Mouse (Mus musculus) forebrain, embryonic 16.5 days (tissue): Measurements from ENCODE around the gene Spon1. TPM values are rescaled to one million over a fixed set of nuclear protein-coding genes. Genes with fewer than 3 reads are reported as not detected.

Source experiments
- ATAC-seq: fragments of 200-750 bp; cut with Nextera tagmentation; 2 replicates; pipeline ENCODE4 v1.8.0; 2017; ENCODE audit warnings: mild to moderate bottlenecking, moderate library complexity
- H3K27ac ChIP-seq: fragments of 300-500 bp; sonication (generic); 2 replicates; pipeline ENCODE4 v1.5.1; 2014; ENCODE audit warnings: low read length, control low read depth
- H3K27me3 ChIP-seq: fragments of 300-500 bp; sonication (generic); replicated peaks from 2 replicates; pipeline ENCODE4 v1.6.1; 2014; ENCODE audit warnings: low read length; ENCODE audit not compliant: control insufficient read depth, insufficient read depth
- H3K36me3 ChIP-seq: fragments of 300-500 bp; sonication (generic); 2 replicates; pipeline ENCODE4 v1.6.1; 2014; ENCODE audit not compliant: control insufficient read depth, insufficient read depth
- H3K4me1 ChIP-seq: fragments of 300-500 bp; sonication (generic); replicated peaks from 2 replicates; pipeline ENCODE4 v1.6.1; 2014; ENCODE audit warnings: low read length; ENCODE audit not compliant: control insufficient read depth, insufficient read depth
- H3K4me2 ChIP-seq: fragments of 300-500 bp; sonication (generic); 2 replicates; pipeline ENCODE4 v1.6.1; 2014; ENCODE audit warnings: mild to moderate bottlenecking, low read length, control low read depth
- H3K4me3 ChIP-seq: fragments of 300-500 bp; sonication (generic); replicated peaks from 2 replicates; pipeline ENCODE4 v1.5.1; 2014; ENCODE audit warnings: mild to moderate bottlenecking, low read length, control low read depth
- H3K9ac ChIP-seq: fragments of 300-500 bp; sonication (generic); replicated peaks from 2 replicates; pipeline ENCODE4 v1.6.1; 2014; ENCODE audit warnings: low read depth, low read length, control low read depth
- H3K9me3 ChIP-seq: fragments of 300-500 bp; sonication (generic); 2 replicates; pipeline ENCODE4 v1.6.1; 2016; ENCODE audit warnings: low read length; ENCODE audit not compliant: control insufficient read depth
- WGBS: fragments of 180-500 bp; shearing (Covaris S2); extraction: QIAGEN DNeasy Blood & Tissue Kit; methylation state at CpG from one replicate; pipeline ENCODE4 v1.1.7; 2014; 5-methylcytosine and 5-hydroxymethylcytosine counted together
- polyA plus RNA-seq: library from polyadenylated mRNA; unstranded; fragments of >200 nt; fragmentation: Nextera tagmentation; extraction: Ambion mirVana; gene quantifications from 2 replicates; pipeline ENCODE4 v1.2.1, GENCODE M21; 2015

Spon1 gene
- polyA plus RNA-seq, 1 experiment from 2014 or later = 19.3 TPM

DNA sequence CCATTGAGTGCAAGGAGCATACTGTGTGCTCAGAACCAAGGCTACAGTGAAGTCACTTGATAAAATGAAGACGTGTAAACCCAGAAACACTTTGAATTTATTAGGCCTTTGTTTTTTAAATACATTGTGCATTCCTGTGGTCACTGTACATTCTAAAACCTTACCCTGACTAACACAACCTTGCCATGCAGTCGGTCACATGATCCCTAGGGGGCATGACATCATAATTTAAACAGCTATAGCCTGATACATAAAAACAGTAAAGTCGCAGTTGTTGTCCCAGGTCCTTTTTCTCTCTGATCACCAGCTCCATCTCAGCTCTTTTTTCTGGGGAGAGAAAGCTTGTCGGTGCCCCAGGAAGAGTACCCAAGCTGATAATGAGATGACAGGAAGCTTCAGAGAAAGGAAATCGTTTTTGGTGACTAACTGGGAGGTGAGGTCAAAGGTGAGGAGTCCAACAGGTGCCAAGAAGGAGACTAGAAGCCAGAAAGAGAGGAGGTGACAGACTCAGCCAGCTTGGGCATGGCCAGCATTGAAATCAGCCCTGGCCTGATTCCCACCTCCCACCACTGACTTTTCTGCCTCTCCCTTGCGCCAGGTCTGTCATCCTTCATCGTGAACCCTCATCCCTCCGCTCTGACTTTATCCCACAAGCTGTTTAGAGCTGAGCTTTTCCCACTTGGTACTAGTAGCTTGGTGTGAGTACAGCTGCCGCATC is 246.1 kb downstream of the Spon1 start:
- H3K4me2 ChIP-seq = no peak overlapping the region
- H3K4me1 ChIP-seq = peaks cover 3% of the 10 kb centered on the region; the same call in 1 of the 2 replicates
- no peak overlapping the region for H3K27ac ChIP-seq
- ATAC-seq = no peak
- no peaks in the 10 kb centered on the region for H3K9me3 ChIP-seq
- H3K4me3 ChIP-seq = no peak overlapping the region
- H3K9ac ChIP-seq = no peak overlapping the region
- H3K36me3 ChIP-seq = no peaks in the 10 kb centered on the region
- WGBS = 60% methylated on average over 9 of the region's 9 CpGs
- no peaks in the 10 kb centered on the region for H3K27me3 ChIP-seq

DNA sequence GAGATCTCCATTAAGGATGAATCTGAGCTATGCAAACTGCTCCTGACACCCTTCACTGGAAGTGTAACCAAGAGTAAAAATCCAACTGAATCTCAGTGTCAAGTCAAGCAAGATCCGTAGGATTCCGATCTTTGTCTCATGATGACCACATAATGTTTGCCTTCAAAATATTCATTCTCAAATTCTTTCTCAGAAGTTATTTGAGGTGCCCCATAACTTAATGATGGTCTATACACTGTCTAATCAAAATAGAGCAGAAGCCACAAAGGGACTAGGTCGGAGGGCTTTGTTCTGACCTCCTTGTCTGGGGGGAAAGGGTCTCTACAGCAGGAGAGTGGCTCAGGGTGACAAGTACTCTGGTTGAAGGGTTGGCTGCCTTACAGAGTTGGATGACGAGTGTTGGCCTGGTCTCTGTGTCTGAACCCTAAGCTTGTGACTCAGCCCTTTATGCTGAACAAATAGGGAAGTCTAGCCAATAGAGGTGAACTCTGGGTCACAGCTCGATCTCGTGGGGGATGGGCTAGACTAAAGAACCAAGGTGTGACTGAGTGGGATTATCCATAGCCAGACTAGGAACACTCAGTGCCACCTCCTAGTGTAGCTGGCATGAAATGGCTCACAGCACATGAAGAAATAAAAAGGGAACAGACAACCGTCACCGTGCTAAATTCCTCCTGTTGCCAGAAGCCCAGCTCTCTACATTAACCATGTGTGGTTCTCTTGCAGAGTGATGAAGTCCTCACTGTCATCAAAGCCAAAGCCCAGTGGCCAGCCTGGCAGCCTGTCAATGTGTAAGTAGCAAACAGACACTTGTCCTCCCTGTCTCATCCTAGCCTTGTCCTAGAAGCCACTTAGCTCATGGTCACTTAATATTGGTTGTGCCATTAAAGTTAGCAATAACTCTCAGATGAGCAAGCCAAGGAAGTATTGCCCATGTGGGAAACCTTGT is 250.5 kb downstream of the Spon1 start:
- H3K27me3 ChIP-seq = no peaks in the 10 kb centered on the region
- peaks cover 11% of the 10 kb centered on the region; the same call in 1 of the 2 replicates for H3K4me1 ChIP-seq
- no peak overlapping the region for H3K9ac ChIP-seq
- no peak overlapping the region for H3K4me3 ChIP-seq
- H3K9me3 ChIP-seq = no peaks in the 10 kb centered on the region
- WGBS = 78% methylated on average over 8 of the region's 8 CpGs
- no peak overlapping the region for H3K27ac ChIP-seq
- no peaks in the 10 kb centered on the region for H3K36me3 ChIP-seq
- no peak for ATAC-seq
- no peak overlapping the region for H3K4me2 ChIP-seq

DNA sequence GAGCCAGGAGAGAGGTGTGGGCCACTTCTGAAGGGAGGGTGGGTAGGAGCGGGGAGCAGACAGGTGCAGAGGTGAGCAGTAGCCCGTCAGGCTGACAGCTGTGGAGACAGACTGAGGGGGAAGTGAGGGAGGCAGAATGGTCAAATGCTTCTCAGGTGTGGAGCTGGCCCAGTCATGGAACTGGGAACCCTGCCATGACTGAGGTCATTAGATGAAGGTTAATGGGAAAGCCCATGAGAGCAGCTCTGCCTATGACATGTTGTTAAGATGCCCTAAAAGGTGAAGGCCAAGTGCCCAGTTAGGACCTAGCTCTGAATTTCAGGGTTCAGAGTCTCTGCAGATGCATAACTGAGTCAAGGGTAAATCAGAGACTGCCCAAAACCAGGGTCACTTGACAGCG is 253.1 kb downstream of the Spon1 start:
- H3K9ac ChIP-seq = no peak overlapping the region
- no peak overlapping the region for H3K27ac ChIP-seq
- no peaks in the 10 kb centered on the region for H3K9me3 ChIP-seq
- H3K4me1 ChIP-seq = 0 out of 2 replicates have a peak, but pooled peaks cover 7% of the 10 kb centered on the region
- H3K4me3 ChIP-seq = no peak overlapping the region
- 89% methylated on average over 3 of the region's 3 CpGs for WGBS
- no peak for ATAC-seq
- no peaks in the 10 kb centered on the region for H3K27me3 ChIP-seq
- H3K4me2 ChIP-seq = no peak overlapping the region
- no peaks in the 10 kb centered on the region for H3K36me3 ChIP-seq

DNA sequence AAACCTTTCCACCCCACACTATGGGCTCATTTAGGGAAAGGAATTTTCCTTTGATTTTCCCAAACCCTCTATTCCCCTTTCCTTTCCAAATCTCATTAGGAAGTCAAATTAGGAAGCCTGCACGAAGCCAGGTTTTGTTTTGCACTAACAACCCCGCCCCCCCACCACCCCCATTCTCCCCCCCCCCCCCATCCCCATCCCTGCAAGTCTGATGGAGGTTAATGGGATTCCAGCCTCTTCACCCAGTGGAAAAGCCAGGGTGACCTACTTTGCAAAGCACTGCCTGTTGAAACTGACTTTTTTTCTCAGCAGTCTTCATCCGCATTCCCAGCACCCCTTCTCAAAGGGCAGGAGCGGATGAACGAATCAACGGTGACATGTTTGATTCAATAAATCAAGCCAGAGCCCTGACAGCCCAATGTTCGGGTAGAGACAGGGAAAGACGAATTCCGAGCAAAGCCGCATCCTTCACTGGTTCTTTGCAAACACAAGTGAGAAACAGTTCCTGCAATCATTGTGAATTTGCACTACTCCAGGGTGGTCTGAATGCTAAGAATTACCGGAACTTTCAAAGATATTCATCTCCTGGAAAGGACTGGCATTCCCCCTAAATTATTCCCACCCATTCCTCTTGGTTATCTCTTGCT is 254.4 kb downstream of the Spon1 start:
- peak; percentile 51 for ATAC-seq
- 3% methylated on average over 10 of the region's 11 CpGs for WGBS
- peak overlapping the region; percentile 69 for H3K4me2 ChIP-seq
- H3K36me3 ChIP-seq = no peaks in the 10 kb centered on the region
- H3K27me3 ChIP-seq = no peaks in the 10 kb centered on the region
- peak overlapping the region; percentile 30; the same call in 1 of the 2 replicates for H3K27ac ChIP-seq
- no peaks in the 10 kb centered on the region for H3K9me3 ChIP-seq
- peak overlapping the region; percentile 38 for H3K4me3 ChIP-seq
- H3K4me1 ChIP-seq = 0 out of 2 replicates have a peak, but pooled peaks cover 7% of the 10 kb centered on the region
- H3K9ac ChIP-seq = no peak overlapping the region; the same call in 1 of the 2 replicates

DNA sequence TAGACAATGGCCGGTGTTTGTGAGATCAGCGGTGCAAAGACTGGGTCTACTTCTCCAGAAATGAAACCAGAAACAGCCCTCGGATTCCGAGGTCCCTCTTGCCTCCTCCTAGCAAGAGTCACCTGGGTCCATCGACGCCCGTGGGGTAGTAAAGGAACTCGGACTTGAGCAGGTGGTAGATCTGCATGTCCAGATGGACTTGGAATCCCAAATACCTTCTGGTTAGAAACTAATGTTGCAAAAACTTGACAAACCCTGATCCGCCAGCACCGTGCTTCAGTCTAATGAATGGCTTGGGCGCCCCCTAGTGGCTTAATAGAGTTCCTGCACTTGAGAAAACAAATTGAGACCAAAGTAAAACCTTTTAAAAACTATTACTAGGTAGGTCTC is 254.9 kb downstream of the Spon1 start:
- peak overlapping the region; percentile 30; the same call in 1 of the 2 replicates for H3K27ac ChIP-seq
- no peak overlapping the region; the same call in 1 of the 2 replicates for H3K9ac ChIP-seq
- H3K4me3 ChIP-seq = peak overlapping the region; percentile 38
- no peaks in the 10 kb centered on the region for H3K9me3 ChIP-seq
- H3K27me3 ChIP-seq = no peaks in the 10 kb centered on the region
- 0 out of 2 replicates have a peak, but pooled peaks cover 7% of the 10 kb centered on the region for H3K4me1 ChIP-seq
- no peaks in the 10 kb centered on the region for H3K36me3 ChIP-seq
- WGBS = 0% methylated on average over 11 of the region's 11 CpGs
- peak; percentile 74 for ATAC-seq
- peak overlapping the region; percentile 69 for H3K4me2 ChIP-seq

DNA sequence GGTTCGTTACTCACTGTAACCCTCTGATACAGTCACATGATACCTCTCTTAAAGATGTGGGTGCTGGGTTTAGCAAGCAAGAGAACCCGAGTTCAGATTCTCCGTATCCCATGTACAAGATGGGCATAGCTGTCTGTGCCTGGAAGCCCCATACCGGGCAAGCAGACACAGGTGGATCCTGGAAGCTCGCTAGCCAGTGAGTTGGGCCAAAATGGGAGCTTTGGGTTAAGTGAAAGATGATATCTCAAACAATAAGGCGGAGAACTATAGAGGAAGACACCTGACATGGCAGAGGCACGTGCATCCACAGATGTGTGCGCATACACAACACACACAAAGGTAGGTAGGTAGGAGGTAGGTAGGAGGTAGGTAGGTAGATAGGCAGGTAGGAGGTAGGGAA is 261.1 kb downstream of the Spon1 start:
- no peak overlapping the region for H3K4me3 ChIP-seq
- no peak overlapping the region for H3K4me2 ChIP-seq
- H3K27me3 ChIP-seq = no peaks in the 10 kb centered on the region
- H3K36me3 ChIP-seq = no peaks in the 10 kb centered on the region
- no peak for ATAC-seq
- H3K9me3 ChIP-seq = no peaks in the 10 kb centered on the region
- H3K9ac ChIP-seq = no peak overlapping the region
- WGBS = 91% methylated on average over 8 of the region's 8 CpGs
- 0 out of 2 replicates have a peak, but pooled peaks cover 2% of the 10 kb centered on the region for H3K4me1 ChIP-seq
- no peak overlapping the region for H3K27ac ChIP-seq

DNA sequence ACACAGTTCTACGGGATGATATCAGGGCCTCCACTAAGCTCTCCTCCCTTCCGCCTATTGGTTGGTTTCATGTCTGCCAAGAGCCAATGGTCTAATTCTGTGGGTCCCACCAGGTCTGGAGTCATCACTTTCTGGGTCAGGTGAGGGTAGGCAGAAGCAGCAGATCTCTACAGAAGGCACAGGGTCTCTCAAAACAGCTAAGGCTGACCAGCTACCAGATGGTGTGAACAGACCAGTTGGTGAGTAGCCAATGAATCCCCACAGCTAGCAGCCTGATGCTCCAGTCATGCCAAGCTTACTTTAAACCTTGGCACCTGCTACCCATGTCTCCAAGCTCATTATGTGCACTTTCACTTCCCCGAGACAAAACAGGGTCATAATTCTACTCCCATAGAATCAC is 261.6 kb downstream of the Spon1 start:
- 83% methylated on average over 3 of the region's 3 CpGs for WGBS
- Histone ChIP-seq H3K9me3 (no peaks in the 10 kb centered on the region), H3K4me3 (no peak overlapping the region), H3K36me3 (no peaks in the 10 kb centered on the region), H3K4me2 (no peak overlapping the region), H3K9ac (no peak overlapping the region), H3K27ac (no peak overlapping the region), H3K27me3 (no peaks in the 10 kb centered on the region), H3K4me1 (0 out of 2 replicates have a peak, but pooled peaks cover 2% of the 10 kb centered on the region)
- no peak for ATAC-seq

DNA sequence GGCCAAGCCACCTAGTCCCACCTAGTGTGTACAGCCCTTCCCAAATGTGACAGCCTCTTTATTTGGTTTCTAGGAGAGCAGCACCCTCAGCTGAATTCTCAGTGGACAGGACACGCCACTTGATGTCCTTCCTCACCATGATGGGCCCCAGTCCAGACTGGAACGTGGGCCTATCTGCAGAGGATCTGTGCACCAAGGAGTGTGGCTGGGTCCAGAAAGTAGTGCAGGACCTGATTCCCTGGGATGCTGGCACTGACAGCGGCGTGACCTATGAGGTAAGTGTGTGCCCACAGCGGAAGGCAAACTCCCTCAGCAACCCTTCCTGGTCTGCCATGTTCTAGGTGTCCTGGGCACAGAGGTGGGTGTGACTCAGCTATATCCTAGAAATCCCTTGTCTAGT is 263.0 kb downstream of the Spon1 start:
- no peak overlapping the region for H3K27ac ChIP-seq
- H3K4me3 ChIP-seq = no peak overlapping the region
- H3K4me2 ChIP-seq = no peak overlapping the region
- H3K4me1 ChIP-seq = 0 out of 2 replicates have a peak, but pooled peaks cover 2% of the 10 kb centered on the region
- H3K27me3 ChIP-seq = no peaks in the 10 kb centered on the region
- H3K36me3 ChIP-seq = no peaks in the 10 kb centered on the region
- H3K9me3 ChIP-seq = no peaks in the 10 kb centered on the region
- H3K9ac ChIP-seq = no peak overlapping the region
- 93% methylated on average over 5 of the region's 5 CpGs for WGBS
- ATAC-seq = no peak

DNA sequence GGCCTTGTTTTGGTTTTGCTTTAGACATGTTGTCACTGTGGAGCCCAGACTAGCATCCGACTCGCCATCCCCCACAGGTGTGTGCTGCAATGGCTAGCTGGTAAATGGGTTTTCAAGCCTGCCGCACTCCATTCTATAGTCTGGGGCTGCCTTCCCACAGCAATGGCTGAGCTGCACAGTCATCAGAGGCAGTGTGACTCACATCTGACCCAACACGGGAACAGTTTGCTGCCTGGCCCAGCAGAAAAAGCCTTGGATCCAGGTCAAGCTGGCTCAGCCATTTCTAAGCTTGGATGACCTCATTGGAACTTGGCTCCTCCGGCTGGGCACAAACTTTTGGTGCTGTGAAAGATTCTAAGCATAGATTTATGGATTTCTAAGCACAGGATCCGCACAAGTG is 263.8 kb downstream of the Spon1 start:
- 77% methylated on average over 6 of the region's 6 CpGs for WGBS
- no peak for ATAC-seq
- Histone ChIP-seq H3K9ac (no peak overlapping the region), H3K27me3 (no peaks in the 10 kb centered on the region), H3K4me3 (no peak overlapping the region), H3K4me2 (no peak overlapping the region), H3K9me3 (no peaks in the 10 kb centered on the region), H3K4me1 (0 out of 2 replicates have a peak, but pooled peaks cover 2% of the 10 kb centered on the region), H3K27ac (no peak overlapping the region), H3K36me3 (no peaks in the 10 kb centered on the region)
